Mouse (Mus musculus) heart, embryonic 13.5 days (tissue): ENCODE measurements around the gene Rrp1. TPM values are rescaled to one million over a fixed set of nuclear protein-coding genes. Genes with fewer than 3 reads are reported as not detected.

Experiments
- ATAC-seq: fragments of 200-750 bp; cut with Nextera tagmentation; 2 replicates; pipeline ENCODE4 v1.8.0; 2017; ENCODE audit warnings: moderate TSS enrichment; ENCODE audit not compliant: insufficient number of reproducible peaks, low FRiP score, low TSS enrichment; ENCODE audit errors: extremely low read depth
- H3K27ac ChIP-seq: fragments of 300-500 bp; sonication (generic); replicated peaks from 2 replicates; pipeline ENCODE4 v1.5.1; 2015; ENCODE audit warnings: moderate library complexity, mild to moderate bottlenecking, inconsistent platforms
- H3K27me3 ChIP-seq: fragments of 300-500 bp; sonication (generic); replicated peaks from 2 replicates; pipeline ENCODE4 v1.6.1; 2015; ENCODE audit warnings: mild to moderate bottlenecking, inconsistent platforms
- H3K36me3 ChIP-seq: fragments of 300-500 bp; sonication (generic); 2 replicates; pipeline ENCODE4 v1.6.1; 2015; ENCODE audit warnings: mild to moderate bottlenecking, inconsistent platforms
- H3K4me1 ChIP-seq: fragments of 300-500 bp; sonication (generic); 2 replicates; pipeline ENCODE4 v1.6.1; 2015; ENCODE audit warnings: inconsistent platforms
- H3K4me2 ChIP-seq: fragments of 300-500 bp; sonication (generic); 2 replicates; pipeline ENCODE4 v1.6.1; 2015; ENCODE audit warnings: inconsistent platforms, mild to moderate bottlenecking, moderate library complexity
- H3K4me3 ChIP-seq: fragments of 300-500 bp; sonication (generic); 2 replicates; pipeline ENCODE4 v1.5.1; 2015; ENCODE audit warnings: moderate library complexity, mild to moderate bottlenecking, inconsistent platforms
- H3K9ac ChIP-seq: fragments of 300-500 bp; sonication (generic); 2 replicates; pipeline ENCODE4 v1.6.1; 2015; ENCODE audit warnings: inconsistent platforms, mild to moderate bottlenecking, moderate library complexity
- H3K9me3 ChIP-seq: fragments of 300-500 bp; sonication (generic); 2 replicates; pipeline ENCODE4 v1.6.1; 2016; ENCODE audit warnings: inconsistent platforms
- WGBS: fragments of 180-500 bp; shearing (Covaris S2); methylation state at CpG from one replicate; pipeline ENCODE4 v1.1.7; 2015; ENCODE audit warnings: mixed read lengths; 5-methylcytosine and 5-hydroxymethylcytosine counted together
- polyA plus RNA-seq: library from polyadenylated mRNA; unstranded; fragments of >200 nt; fragmentation: Nextera tagmentation; extraction: Ambion mirVana; gene quantifications from 2 replicates; pipeline ENCODE4 v1.2.1, GENCODE M21; 2015

Gene Rrp1
- polyA plus RNA-seq, 1 experiment from 2014 or later = 220 TPM

DNA sequence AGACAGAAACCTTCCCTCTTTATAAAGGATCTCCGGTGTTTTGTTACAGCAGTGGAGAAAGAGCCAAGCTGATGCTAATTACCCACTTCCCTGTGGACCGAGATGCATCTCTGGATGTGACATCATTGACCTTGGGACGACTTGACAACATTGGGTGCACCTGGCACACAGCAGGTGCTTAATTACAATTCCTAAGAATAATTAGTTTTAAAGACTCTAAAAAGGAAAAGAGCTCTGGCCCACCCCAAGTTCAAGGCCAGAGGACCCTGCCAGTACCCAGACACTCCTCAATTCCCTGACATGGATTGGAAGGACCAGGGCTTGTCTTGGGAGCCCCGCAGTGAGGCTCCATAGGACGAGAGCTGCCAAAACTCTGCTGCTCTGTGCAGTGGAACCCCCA is 28.8 kb upstream of the Rrp1 start:
- no peak overlapping the region for H3K27ac ChIP-seq
- H3K4me2 ChIP-seq = no peak overlapping the region
- no peak for ATAC-seq
- no peak overlapping the region for H3K9ac ChIP-seq
- no peak overlapping the region for H3K4me3 ChIP-seq
- WGBS = 82% methylated on average over 5 of the region's 5 CpGs
- no peaks in the 10 kb centered on the region for H3K27me3 ChIP-seq
- peaks cover 41% of the 10 kb centered on the region for H3K36me3 ChIP-seq
- no peaks in the 10 kb centered on the region for H3K4me1 ChIP-seq
- no peaks in the 10 kb centered on the region for H3K9me3 ChIP-seq

GRCm38 (mm10) chr10:78440812-78441211 is 28.0 kb upstream of the Rrp1 start:
- Histone ChIP-seq H3K9ac (no peak overlapping the region), H3K27ac (no peak overlapping the region), H3K27me3 (no peaks in the 10 kb centered on the region), H3K36me3 (peaks cover 35% of the 10 kb centered on the region), H3K9me3 (no peaks in the 10 kb centered on the region), H3K4me2 (no peak overlapping the region), H3K4me3 (no peak overlapping the region), H3K4me1 (no peaks in the 10 kb centered on the region)
- 67% methylated on average over 9 of the region's 9 CpGs for WGBS
- ATAC-seq = no peak

- peaks cover 32% of the 10 kb centered on the region for H3K36me3 ChIP-seq
- no peak for ATAC-seq
- 81% methylated on average over 7 of the region's 7 CpGs for WGBS
Measured at GRCm38 (mm10) chr10:78439990-78440389, 27.1 kb upstream of the Rrp1 start.

GRCm38 (mm10) chr10:78439550-78439949 is 26.7 kb upstream of the Rrp1 start:
- no peak for ATAC-seq
- H3K4me3 ChIP-seq = no peak overlapping the region
- 50% methylated on average over 5 of the region's 5 CpGs for WGBS
- H3K9me3 ChIP-seq = no peaks in the 10 kb centered on the region
- no peaks in the 10 kb centered on the region for H3K27me3 ChIP-seq
- no peaks in the 10 kb centered on the region for H3K4me1 ChIP-seq
- H3K36me3 ChIP-seq = peaks cover 32% of the 10 kb centered on the region
- H3K9ac ChIP-seq = no peak overlapping the region
- no peak overlapping the region for H3K4me2 ChIP-seq
- no peak overlapping the region for H3K27ac ChIP-seq

More at GRCm38 (mm10) chr10:78439990-78440389, 27.1 kb upstream of the Rrp1 start:
- H3K27me3 ChIP-seq = no peaks in the 10 kb centered on the region
- H3K4me2 ChIP-seq = no peak overlapping the region
- no peak overlapping the region for H3K4me3 ChIP-seq
- H3K27ac ChIP-seq = no peak overlapping the region
- no peaks in the 10 kb centered on the region for H3K4me1 ChIP-seq
- H3K9ac ChIP-seq = no peak overlapping the region
- no peaks in the 10 kb centered on the region for H3K9me3 ChIP-seq

GRCm38 (mm10) chr10:78438094-78438493 is 25.3 kb upstream of the Rrp1 start:
- Histone ChIP-seq H3K9me3 (no peaks in the 10 kb centered on the region), H3K27me3 (no peaks in the 10 kb centered on the region), H3K4me2 (no peak overlapping the region), H3K4me1 (no peaks in the 10 kb centered on the region), H3K9ac (no peak overlapping the region), H3K4me3 (no peak overlapping the region), H3K27ac (no peak overlapping the region), H3K36me3 (peaks cover 25% of the 10 kb centered on the region)
- 6% methylated on average over 5 of the region's 5 CpGs for WGBS
- peak; percentile 34; the same call in 1 of the 2 replicates for ATAC-seq

DNA sequence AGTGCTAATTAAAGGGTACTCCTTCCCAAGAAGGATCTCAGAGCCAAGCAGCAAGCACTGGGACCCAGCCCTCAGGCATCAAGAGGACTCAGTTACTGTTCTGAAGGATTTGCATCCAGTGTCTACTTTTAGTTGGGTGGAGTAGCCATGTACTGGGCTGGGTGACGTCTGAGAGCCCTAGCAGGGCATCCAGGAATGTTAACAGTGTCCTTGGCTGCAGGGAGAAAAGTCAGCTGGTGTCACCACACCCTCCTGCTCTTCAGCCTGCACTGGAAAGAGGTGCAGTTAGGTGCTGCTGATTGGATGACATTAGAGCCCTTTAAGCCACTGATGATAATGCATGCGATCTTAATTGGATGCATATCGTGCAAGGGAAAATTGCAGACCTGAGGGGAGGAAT is 20.0 kb upstream of the Rrp1 start:
- H3K27me3 ChIP-seq = no peaks in the 10 kb centered on the region
- H3K4me1 ChIP-seq = no peaks in the 10 kb centered on the region
- peaks cover 19% of the 10 kb centered on the region for H3K36me3 ChIP-seq
- H3K27ac ChIP-seq = no peak overlapping the region
- no peak for ATAC-seq
- WGBS = 64% methylated on average over 3 of the region's 3 CpGs
- H3K4me2 ChIP-seq = no peak overlapping the region
- H3K4me3 ChIP-seq = no peak overlapping the region
- no peak overlapping the region for H3K9ac ChIP-seq
- no peaks in the 10 kb centered on the region for H3K9me3 ChIP-seq

DNA sequence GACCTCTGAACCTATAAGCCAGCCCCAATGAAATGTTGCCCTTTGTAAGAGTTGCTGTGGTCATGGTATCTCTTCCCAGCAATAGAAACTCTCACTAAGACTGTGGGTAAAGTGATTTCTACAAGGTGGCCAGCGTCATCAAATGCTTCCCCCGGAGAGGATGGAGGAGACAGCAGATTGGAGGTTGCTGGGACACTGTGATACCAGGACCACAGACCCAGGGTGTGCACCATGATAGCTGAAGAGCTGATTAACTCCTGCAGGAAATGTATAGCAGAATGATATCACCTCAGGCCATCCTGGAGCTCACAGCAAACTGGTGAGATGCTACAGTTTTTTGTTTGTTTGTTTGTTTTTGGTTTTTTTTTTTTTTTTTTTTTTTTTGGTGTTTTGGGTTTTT is 16.9 kb upstream of the Rrp1 start:
- WGBS = 70% methylated on average over 2 of the region's 2 CpGs
- H3K27ac ChIP-seq = no peak overlapping the region
- no peak overlapping the region for H3K4me2 ChIP-seq
- H3K9ac ChIP-seq = no peak overlapping the region
- H3K4me1 ChIP-seq = peaks cover 10% of the 10 kb centered on the region
- peaks cover 30% of the 10 kb centered on the region for H3K36me3 ChIP-seq
- no peaks in the 10 kb centered on the region for H3K27me3 ChIP-seq
- no peak for ATAC-seq
- H3K9me3 ChIP-seq = no peaks in the 10 kb centered on the region
- H3K4me3 ChIP-seq = no peak overlapping the region

DNA sequence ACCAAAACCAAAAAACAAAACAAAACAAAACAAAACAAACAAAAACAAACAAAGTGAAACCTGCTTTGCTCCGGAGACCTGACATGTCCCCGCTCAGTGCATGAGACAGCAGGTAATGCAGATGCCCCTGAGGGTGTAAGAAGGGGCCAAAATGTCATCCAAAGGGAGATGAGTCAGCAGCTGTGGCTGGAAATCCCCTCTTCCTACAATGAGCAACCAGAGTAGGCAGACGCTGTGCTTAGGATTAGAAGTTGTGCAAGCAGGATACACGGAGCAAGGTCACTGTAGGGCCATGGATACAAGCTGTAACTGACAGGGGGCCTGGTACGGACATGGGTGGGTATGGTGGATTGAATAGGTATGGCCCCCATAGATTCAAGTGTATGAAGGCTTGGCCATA is 16.3 kb upstream of the Rrp1 start:
- no peak overlapping the region for H3K27ac ChIP-seq
- H3K27me3 ChIP-seq = no peaks in the 10 kb centered on the region
- peaks cover 30% of the 10 kb centered on the region for H3K36me3 ChIP-seq
- no peak overlapping the region for H3K4me3 ChIP-seq
- H3K4me1 ChIP-seq = peaks cover 10% of the 10 kb centered on the region
- ATAC-seq = no peak
- no peak overlapping the region for H3K4me2 ChIP-seq
- WGBS = 83% methylated on average over 5 of the region's 5 CpGs
- H3K9me3 ChIP-seq = no peaks in the 10 kb centered on the region
- H3K9ac ChIP-seq = no peak overlapping the region

DNA sequence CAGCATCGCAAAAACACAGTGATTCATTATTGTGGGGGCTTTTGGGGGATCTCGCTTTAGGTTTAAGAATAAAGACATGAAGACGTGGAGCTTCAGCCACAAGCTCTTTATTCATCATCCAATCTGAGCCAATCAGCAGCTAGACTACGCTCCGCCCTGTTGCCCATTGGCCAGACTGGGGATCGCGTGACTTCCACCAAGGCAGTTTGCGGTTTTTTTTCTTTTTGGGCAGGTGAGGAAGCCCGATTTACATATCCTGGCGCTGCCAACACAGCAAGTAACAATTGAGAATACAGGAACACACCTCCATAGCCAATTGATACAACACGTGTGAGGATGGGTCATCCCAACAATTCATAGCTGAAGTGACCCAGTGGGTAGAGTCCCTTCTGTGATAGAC is 15.2 kb upstream of the Rrp1 start:
- H3K9me3 ChIP-seq = no peaks in the 10 kb centered on the region
- no peak for ATAC-seq
- no peak overlapping the region for H3K4me2 ChIP-seq
- H3K9ac ChIP-seq = no peak overlapping the region
- H3K36me3 ChIP-seq = peaks cover 30% of the 10 kb centered on the region
- peaks cover 10% of the 10 kb centered on the region for H3K4me1 ChIP-seq
- 88% methylated on average over 11 of the region's 11 CpGs for WGBS
- H3K27ac ChIP-seq = no peak overlapping the region
- no peaks in the 10 kb centered on the region for H3K27me3 ChIP-seq
- H3K4me3 ChIP-seq = no peak overlapping the region

DNA sequence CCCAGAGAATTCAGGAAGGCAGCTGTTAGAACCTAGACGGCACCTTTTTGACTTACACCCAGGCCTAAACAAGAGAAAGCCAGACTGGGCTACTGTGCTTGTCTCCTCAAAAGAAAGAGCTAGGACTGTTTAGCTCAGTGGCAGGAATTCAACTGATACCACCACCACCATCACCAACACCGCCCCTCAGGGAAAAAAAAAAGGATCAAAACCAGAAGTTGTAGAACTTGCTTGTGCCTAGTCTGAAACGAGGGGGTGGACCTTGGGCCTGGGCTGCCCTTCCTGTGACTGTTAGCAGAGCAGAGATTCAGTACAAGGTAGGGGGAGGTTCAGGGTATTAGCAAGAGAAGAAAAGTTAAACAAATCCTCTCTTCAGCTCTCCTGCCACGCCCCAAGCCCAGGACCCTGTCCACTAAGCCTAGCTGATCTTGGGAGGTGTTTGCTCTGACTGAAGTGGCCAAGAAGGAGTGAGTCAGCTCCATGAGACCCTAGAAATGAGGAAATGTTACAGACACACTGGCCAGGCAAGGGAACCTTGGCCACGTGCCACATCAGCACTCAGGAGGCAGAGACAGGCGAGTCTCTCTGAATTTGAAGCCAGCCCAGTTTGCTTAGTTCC is 13.4 kb upstream of the Rrp1 start:
- H3K4me3 ChIP-seq = peak overlapping the region; percentile 91
- peak overlapping the region; percentile 82 for H3K4me2 ChIP-seq
- H3K27me3 ChIP-seq = no peaks in the 10 kb centered on the region
- H3K9me3 ChIP-seq = no peaks in the 10 kb centered on the region
- peaks cover 10% of the 10 kb centered on the region for H3K4me1 ChIP-seq
- H3K36me3 ChIP-seq = peaks cover 30% of the 10 kb centered on the region
- WGBS = 54% methylated on average over 6 of the region's 6 CpGs
- H3K9ac ChIP-seq = peak overlapping the region; percentile 95
- no peak for ATAC-seq
- peak overlapping the region; percentile 79 for H3K27ac ChIP-seq

DNA sequence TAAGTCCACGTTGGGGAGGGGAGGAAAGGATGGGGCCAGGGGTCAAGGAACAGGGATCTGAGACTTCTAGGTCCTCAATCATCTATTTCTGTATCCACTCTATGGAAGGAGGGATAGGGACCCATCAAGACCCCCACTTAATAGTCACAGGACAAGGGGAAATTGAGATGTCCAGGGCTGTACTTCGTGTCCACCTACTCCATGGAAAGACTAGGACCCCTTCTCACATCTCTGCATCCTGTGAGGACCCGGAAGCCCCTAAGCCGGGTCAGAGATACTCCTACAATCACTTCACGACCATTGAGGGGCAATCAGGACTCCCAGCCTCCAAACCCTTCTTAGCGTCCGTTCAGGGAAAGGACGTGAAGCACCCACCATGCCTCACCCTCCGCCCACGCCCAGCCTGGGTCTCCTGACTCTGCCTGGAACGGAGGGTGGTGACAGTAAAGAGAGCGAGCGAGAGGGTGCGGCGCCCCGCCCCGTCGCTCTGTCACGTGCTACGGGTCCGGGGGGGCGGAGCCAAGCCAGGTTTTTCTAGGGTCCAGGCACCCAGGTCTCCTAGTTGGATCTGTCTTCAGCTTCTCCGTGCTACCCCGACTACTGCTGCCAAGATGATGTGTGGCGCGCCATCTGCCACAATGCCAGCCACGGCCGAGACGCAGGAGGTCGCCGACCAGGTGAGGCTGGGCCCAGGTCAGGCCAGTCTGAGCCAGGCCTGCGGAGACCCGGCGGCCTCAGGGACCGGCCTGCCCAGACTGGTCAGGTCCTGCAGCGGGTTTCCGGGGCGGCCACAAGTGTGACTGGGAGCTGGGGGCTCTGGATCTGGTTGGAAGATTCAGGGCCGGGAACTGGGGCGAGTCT is 12.6 kb upstream of the Rrp1 start, which contains the start of gene Cstb:
TSS of gene Cstb (plus strand) at position 489 of the 861 bp plus-strand sequence.
- peak; percentile 89 for ATAC-seq
- peak within 1 kb of the TSS; percentile 95 for H3K9ac ChIP-seq
- H3K27ac ChIP-seq = peak within 1 kb of the TSS; percentile 79
- H3K4me3 ChIP-seq = peak within 1 kb of the TSS; percentile 91
- H3K4me1 ChIP-seq = peaks cover 10% of the 10 kb centered on the region
- 1% methylated on average over 40 of the region's 40 CpGs for WGBS
- peaks cover 30% of the 10 kb centered on the region for H3K36me3 ChIP-seq
- no peaks in the 10 kb centered on the region for H3K9me3 ChIP-seq
- no peaks in the 10 kb centered on the region for H3K27me3 ChIP-seq
- H3K4me2 ChIP-seq = peak within 1 kb of the TSS; percentile 82
